Mouse (Mus musculus): ENCODE results near the gene Tpi1. TPM values are rescaled to one million over a fixed set of nuclear protein-coding genes. Genes with fewer than 3 reads are reported as not detected.
"Not testable (repeated sequence)": the region's sequence is repeated elsewhere in the genome, so short reads cannot be mapped to it uniquely, and the experiment has no call there.

Tpi1 gene
- polyA plus RNA-seq, 1 experiment = 552 TPM

DNA sequence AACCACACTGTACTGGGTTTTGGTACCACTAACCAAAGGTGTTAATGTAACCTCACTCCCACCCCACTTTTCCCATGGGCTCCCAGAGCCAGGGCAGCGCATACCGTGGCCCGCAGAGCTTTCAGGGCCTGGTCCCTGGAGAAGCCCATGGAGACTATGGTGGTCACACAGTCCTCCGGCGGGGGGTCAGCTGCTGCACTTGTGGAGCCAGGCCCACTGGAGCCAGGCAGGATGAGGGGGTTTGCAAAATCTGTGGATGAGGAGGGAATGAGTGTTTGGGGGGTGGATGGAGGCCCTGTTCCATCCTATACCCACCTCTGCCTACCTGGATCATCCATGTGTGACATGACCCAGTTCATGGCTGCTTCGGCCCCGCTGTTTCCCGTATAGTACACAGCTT lies 3.5 kb upstream of the Tpi1 start:
- Histone ChIP-seq H3K36me3 (replicated peaks; ENCODE audit: low read length) (peaks cover 88% of the 10 kb centered on the region), H3K4me3 (replicated peaks) (peak overlapping the region; percentile 40), H3K4me1 (peaks cover 46% of the 10 kb centered on the region), H3K27me3 (replicated peaks) (no peaks in the 10 kb centered on the region), H3K9me3 (no peaks in the 10 kb centered on the region)
- no peak for TF ChIP-seq FLI1 (IDR thresholded peaks at IDR 0.05; ENCODE audit: low read length)
- no peak for TF ChIP-seq GATA1 (IDR thresholded peaks at IDR 0.05; ENCODE audit: borderline replicate concordance, low read length)

- Histone ChIP-seq H3K27me3 (replicated peaks) (no peaks in the 10 kb centered on the region), H3K36me3 (replicated peaks; ENCODE audit: low read length) (peaks cover 88% of the 10 kb centered on the region), H3K4me3 (replicated peaks) (no peak overlapping the region), H3K9me3 (no peaks in the 10 kb centered on the region), H3K4me1 (peaks cover 50% of the 10 kb centered on the region)
- TF ChIP-seq FLI1 (IDR thresholded peaks at IDR 0.05; ENCODE audit: low read length) = no peak
- no peak for TF ChIP-seq GATA1 (IDR thresholded peaks at IDR 0.05; ENCODE audit: borderline replicate concordance, low read length)
Measured at GRCm38 (mm10) chr6:124817125-124817524, 3.0 kb upstream of the Tpi1 start.

GRCm38 (mm10) chr6:124816611-124817010 lies 2.5 kb upstream of the Tpi1 start:
- TF ChIP-seq GATA1 (IDR thresholded peaks at IDR 0.05; ENCODE audit: borderline replicate concordance, low read length) (no peak), FLI1 (IDR thresholded peaks at IDR 0.05; ENCODE audit: low read length) (no peak)
- H3K4me3 ChIP-seq (replicated peaks) = no peak overlapping the region
- H3K9me3 ChIP-seq = no peaks in the 10 kb centered on the region
- H3K27me3 ChIP-seq (replicated peaks) = no peaks in the 10 kb centered on the region
- peaks cover 88% of the 10 kb centered on the region for H3K36me3 ChIP-seq (replicated peaks; ENCODE audit: low read length)
- H3K4me1 ChIP-seq = peaks cover 55% of the 10 kb centered on the region

DNA sequence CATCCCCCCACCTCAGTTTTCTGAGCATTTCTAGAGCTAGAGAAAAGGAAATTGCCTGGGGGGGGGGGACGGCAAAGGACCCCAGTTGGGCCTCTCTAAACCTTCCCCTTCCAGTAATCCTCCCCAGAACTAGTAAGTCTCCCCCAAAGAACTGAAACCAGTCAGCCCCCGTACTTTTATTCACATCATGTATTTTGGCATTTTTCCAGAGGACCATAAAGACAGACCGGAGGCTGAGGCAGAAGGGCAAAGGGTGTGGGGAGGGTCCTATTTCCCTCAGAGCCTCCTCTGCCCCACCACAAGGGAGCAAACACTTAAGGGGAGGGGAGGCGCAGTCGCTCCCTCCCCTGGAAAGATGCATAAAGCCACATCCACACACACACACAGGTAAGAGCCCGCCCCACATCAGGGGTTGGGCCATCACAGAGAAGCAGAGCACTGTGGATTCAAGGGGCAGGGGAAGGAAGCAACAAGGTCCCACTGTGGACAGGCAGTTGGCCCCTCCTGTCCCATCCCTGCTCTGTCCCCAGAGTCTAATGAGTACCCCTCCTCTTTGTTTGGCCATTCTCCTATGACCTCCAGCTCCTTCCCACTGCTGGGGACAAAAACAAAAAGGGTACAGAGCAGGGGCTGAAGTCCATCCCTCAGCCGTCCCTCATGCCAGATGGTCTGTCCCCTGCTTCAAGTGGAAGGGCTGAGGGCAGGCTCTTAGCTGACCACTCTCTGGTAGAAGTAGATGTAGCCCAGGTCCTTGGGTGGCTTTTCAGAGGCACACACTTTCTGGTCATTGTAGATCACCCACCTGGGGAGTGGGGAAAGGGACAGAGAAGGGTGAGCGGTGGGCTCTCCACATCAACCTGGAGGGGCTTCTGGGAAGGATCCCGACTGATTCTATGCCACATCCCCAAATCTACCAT lies 1.0 kb upstream of the Tpi1 start:
- Histone ChIP-seq H3K27me3 (replicated peaks) (no peaks in the 10 kb centered on the region), H3K4me1 (peaks cover 70% of the 10 kb centered on the region), H3K4me3 (replicated peaks) (no peak overlapping the region), H3K36me3 (replicated peaks; ENCODE audit: low read length) (peaks cover 86% of the 10 kb centered on the region), H3K9me3 (no peaks in the 10 kb centered on the region)
- TF ChIP-seq GATA1 (IDR thresholded peaks at IDR 0.05; ENCODE audit: borderline replicate concordance, low read length) = no peak
- TF ChIP-seq FLI1 (IDR thresholded peaks at IDR 0.05; ENCODE audit: low read length) = no peak

DNA sequence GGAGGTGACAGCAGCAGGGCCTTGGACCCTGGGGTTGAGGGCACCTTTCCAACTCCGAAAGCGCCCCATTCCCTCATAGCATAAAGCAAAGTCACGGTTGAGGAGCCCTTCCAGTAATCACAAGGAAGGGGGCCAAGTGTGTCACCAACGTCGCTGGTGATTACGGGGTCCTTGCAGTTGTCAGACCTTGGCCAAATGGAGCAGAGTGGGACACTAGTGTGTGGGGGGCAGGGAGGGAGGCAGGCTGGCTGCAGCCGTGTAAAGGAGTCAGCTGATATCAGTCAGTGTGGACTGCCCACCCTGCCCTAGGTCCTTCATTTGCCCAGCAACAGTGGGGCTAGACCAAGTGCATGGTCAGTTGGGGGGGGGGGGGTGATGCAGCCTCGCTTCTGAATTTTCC lies 352 bp upstream of the Tpi1 start:
- Histone ChIP-seq H3K4me3 (replicated peaks) (peak overlapping the region; percentile 98), H3K36me3 (replicated peaks; ENCODE audit: low read length) (peaks cover 85% of the 10 kb centered on the region), H3K9me3 (no peaks in the 10 kb centered on the region), H3K4me1 (peaks cover 75% of the 10 kb centered on the region), H3K27me3 (replicated peaks) (no peaks in the 10 kb centered on the region)
- TF ChIP-seq FLI1 (IDR thresholded peaks at IDR 0.05; ENCODE audit: low read length) = no peak
- no peak for TF ChIP-seq GATA1 (IDR thresholded peaks at IDR 0.05; ENCODE audit: borderline replicate concordance, low read length)

- TF ChIP-seq FLI1 (IDR thresholded peaks at IDR 0.05; ENCODE audit: low read length) (no peak), GATA1 (IDR thresholded peaks at IDR 0.05; ENCODE audit: borderline replicate concordance, low read length) (no peak)
- Histone ChIP-seq H3K27me3 (replicated peaks) (no peaks in the 10 kb centered on the region), H3K36me3 (replicated peaks; ENCODE audit: low read length) (peaks cover 76% of the 10 kb centered on the region), H3K4me1 (peaks cover 78% of the 10 kb centered on the region), H3K9me3 (no peaks in the 10 kb centered on the region), H3K4me3 (replicated peaks) (peak overlapping the region; percentile 98)
Measured at GRCm38 (mm10) chr6:124813496-124813895, 600 bp downstream of the Tpi1 start.

GRCm38 (mm10) chr6:124812848-124813247 lies 1.2 kb downstream of the Tpi1 start:
- peak overlapping the region; percentile 98 for H3K4me3 ChIP-seq (replicated peaks)
- H3K9me3 ChIP-seq = no peaks in the 10 kb centered on the region
- peaks cover 69% of the 10 kb centered on the region for H3K36me3 ChIP-seq (replicated peaks; ENCODE audit: low read length)
- peaks cover 78% of the 10 kb centered on the region for H3K4me1 ChIP-seq
- no peaks in the 10 kb centered on the region for H3K27me3 ChIP-seq (replicated peaks)
- TF ChIP-seq FLI1 (IDR thresholded peaks at IDR 0.05; ENCODE audit: low read length) (no peak), GATA1 (IDR thresholded peaks at IDR 0.05; ENCODE audit: borderline replicate concordance, low read length) (no peak)

DNA sequence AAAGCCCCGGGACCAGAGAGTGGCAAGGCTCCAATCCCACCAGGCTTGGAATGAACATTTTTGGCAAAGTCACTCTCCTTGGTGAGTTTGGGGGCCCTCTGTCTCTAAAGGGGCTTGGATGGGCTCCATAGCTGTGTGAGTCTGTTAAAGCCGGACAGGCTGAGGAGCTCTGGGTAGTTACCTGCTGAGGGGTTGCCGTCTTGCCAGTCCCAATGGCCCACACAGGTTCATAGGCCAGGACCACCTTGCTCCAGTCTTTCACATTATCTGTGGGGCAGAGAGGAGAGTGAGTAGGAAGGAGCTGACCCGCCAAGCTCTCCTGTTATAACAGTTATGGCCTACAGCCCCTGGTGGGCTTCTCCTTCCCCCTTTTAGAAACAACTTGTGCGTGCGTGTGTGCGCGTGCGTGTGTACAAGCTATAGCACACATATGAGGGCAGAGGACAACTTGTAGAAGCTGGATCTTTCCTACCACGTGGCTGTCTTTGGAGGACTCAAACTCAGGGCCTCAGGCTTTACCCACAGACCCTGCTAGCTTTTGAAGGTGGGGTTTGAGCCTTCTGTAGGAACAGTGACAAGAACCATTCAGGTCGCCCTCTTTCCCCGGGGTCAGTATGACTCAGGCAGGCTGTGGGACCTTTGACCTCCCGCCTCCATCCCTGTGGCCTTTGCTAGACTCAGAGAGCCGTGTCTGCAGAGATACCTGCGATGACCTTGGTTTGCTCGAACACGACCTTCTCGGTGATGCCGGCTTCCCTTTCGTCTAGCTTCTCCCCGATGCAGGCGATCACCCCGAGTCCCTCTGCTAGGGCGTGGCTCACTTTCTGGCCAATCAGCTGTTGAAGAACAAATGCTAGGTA lies 2.2 kb downstream of the Tpi1 start:
- Histone ChIP-seq H3K9me3 (no peaks in the 10 kb centered on the region), H3K4me3 (replicated peaks) (peak overlapping the region; percentile 98), H3K36me3 (replicated peaks; ENCODE audit: low read length) (peaks cover 60% of the 10 kb centered on the region), H3K4me1 (peaks cover 76% of the 10 kb centered on the region), H3K27me3 (replicated peaks) (no peaks in the 10 kb centered on the region)
- TF ChIP-seq GATA1 (IDR thresholded peaks at IDR 0.05; ENCODE audit: borderline replicate concordance, low read length) (no peak), FLI1 (IDR thresholded peaks at IDR 0.05; ENCODE audit: low read length) (no peak)

DNA sequence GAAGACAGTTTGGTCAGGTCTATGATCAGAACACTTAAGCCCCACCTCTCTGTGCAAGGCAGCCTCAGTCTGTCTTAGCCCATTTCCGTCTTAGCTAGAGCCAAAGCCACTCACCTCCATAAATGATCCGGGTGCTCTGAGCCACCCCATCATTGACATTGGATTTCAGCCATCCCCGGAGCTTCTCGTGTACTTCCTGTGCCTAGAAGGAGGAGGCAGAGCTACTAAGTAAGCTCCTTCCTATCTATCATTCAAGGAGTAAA lies 2.8 kb downstream of the Tpi1 start:
- peaks cover 54% of the 10 kb centered on the region for H3K36me3 ChIP-seq (replicated peaks; ENCODE audit: low read length)
- peaks cover 80% of the 10 kb centered on the region for H3K4me1 ChIP-seq
- H3K9me3 ChIP-seq = no peaks in the 10 kb centered on the region
- TF ChIP-seq FLI1 (IDR thresholded peaks at IDR 0.05; ENCODE audit: low read length) (no peak), GATA1 (IDR thresholded peaks at IDR 0.05; ENCODE audit: borderline replicate concordance, low read length) (no peak)
- H3K27me3 ChIP-seq (replicated peaks) = no peaks in the 10 kb centered on the region
- H3K4me3 ChIP-seq (replicated peaks) = peak overlapping the region; percentile 76

DNA sequence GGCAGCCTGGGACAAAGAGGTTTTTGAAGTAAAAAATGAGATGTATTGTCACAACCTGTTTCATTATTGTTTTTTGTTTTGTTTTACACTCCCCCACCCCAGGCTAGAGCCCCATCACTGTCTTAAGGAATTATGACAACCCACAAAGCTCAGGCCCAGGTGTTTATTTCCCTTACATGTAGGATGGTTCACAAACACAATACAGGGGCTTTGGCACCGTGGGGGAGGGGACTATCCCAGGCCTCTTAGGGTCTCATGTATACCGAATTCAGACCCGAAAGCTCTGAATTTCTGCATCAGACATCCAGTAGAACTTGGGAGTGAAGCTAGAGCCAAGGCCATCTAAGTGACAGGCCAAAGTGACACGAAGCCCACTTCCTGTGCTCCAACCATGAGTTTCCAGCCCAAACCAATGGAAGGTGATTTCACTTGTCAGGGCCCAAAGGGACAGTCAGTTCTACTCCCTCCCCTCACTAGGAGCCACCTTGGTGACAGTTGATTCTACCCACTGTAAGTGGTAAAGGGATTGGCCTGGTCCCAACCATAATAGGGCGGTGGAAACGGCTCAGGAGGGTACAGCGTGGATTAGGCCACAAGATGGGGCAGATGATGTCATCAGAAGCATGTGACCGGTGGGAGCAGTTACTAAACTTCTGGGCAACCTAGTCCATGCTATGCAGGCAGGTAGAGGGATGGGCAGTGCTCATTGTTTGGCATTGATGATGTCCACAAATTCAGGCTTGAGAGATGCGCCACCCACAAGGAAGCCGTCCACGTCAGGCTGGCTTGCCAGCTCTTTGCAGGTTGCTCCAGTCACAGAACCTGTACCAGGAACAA lies 3.3 kb downstream of the Tpi1 start:
- Histone ChIP-seq H3K4me3 (replicated peaks) (peak overlapping the region; percentile 76), H3K4me1 (peaks cover 86% of the 10 kb centered on the region), H3K36me3 (replicated peaks; ENCODE audit: low read length) (peaks cover 49% of the 10 kb centered on the region)
- not testable (repeated sequence) for H3K9me3 ChIP-seq; H3K27me3 ChIP-seq (replicated peaks)

All from megakaryocyte, embryonic 14.5 days (primary cell).